Mouse (Mus musculus) Muller cell, postnatal 12 days (primary cell): ENCODE measurements around the gene Gjb6.

Source experiments
- DNase-seq: peaks from one replicate; pipeline ENCODE4 v3.0.0-alpha.2; 2015; ENCODE audit errors: inconsistent ontology term

The Gjb6 gene

GRCm38 (mm10) chr14:57084180-57084668, 49.2 kb downstream of the Gjb6 start:
- DNase-seq = peak; percentile 75

DNA sequence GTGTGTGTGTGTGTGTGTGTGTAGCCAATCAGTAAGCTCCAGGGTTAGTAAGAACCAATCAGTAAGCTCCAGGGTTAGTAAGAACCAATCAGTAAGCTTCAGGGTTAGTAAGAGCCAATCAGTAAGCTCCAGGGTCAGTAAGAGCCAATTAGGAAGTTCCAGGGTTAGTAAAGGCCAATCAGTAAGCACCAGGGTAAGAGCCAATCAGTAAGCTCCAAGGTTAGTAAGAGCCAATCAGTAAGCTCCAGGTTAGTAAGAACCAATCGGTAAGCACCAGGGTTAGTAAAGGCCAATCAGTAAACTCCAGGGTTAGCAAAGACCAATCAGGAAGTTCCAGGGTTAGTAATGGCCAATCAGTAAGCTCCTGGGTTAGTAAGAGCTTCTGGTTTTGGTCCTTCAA, 50.5 kb downstream of the Gjb6 start:
- DNase-seq = no peak

GRCm38 (mm10) chr14:57075537-57075936, 57.9 kb downstream of the Gjb6 start:
- no peak for DNase-seq
